Comparison of ENCODE assay signal across 14 mouse cellular contexts in genomic region chr19:22071701-22072100, GRCm38 (mm10).
A peak's percentile ranks its signal among the peaks of the same experiment; 100 is the strongest.
DNase-seq lines count a peak whose midpoint lies in the region; ATAC-seq and TF ChIP-seq lines count a peak whose summit lies in the region.
"Had no signal": no experiment of that assay in that cellular context is flagged by ENCODE, and none has a peak within 500 bp of the region (broad histone marks: within the 10 kb centered on the region; RNA-seq: fewer than 3 reads in every experiment).

No protein-coding gene starts in this region.

- 32% methylated on average over 3 of the region's 3 CpGs for WGBS in lung, adult 2 months
- 31% methylated on average over 3 of the region's 3 CpGs for WGBS in liver, postnatal 0 days (ENCODE audit: insufficient replicate concordance)

- no peaks in the 10 kb centered on the region for H3K9me3 ChIP-seq in G1E (replicated peaks)
- no peaks in the 10 kb centered on the region for H3K9me3 ChIP-seq in liver, postnatal 0 days (ENCODE audit: low read length)
- H3K9me3 ChIP-seq: heart, embryonic 10.5 days had no signal

- TF ChIP-seq EP300 in liver, postnatal 0 days (IDR thresholded peaks at IDR 0.05; ENCODE audit: low read depth) = no peak

- no peak overlapping the region for H3K4me3 ChIP-seq in lung, adult 2 months (replicated peaks; ENCODE audit: extremely low read depth, low read depth, low read length)
- no peak overlapping the region for H3K4me3 ChIP-seq in G1E (ENCODE audit: low read depth, low read length)
- H3K4me3 ChIP-seq in liver, postnatal 0 days (ENCODE audit: low read depth, low read length) = no peak overlapping the region
- H3K4me3 ChIP-seq: heart, embryonic 10.5 days had no signal

- TF ChIP-seq POLR2A in lung, adult 2 months (IDR thresholded peaks at IDR 0.05; ENCODE audit: borderline replicate concordance, extremely low read depth, low read depth, low read length) = no peak

- H3K4me1 ChIP-seq in lung, adult 2 months (ENCODE audit: control insufficient read depth, insufficient read depth, low read length) = no peaks in the 10 kb centered on the region
- no peaks in the 10 kb centered on the region for H3K4me1 ChIP-seq in G1E (ENCODE audit: insufficient read depth, low read depth, low read length)
- no peaks in the 10 kb centered on the region for H3K4me1 ChIP-seq in liver, postnatal 0 days (ENCODE audit: insufficient read depth)
- H3K4me1 ChIP-seq: heart, embryonic 10.5 days had no signal

- H3K4me2 ChIP-seq in liver, postnatal 0 days (ENCODE audit: low read depth, low read length) = no peak overlapping the region

- 0 out of 2 replicates have a peak, but pooled peaks have one; percentile 12 for TF ChIP-seq CTCF in lung, adult 2 months (IDR thresholded peaks at IDR 0.05; ENCODE audit: insufficient read depth, low read length)
- peak; percentile 50 for TF ChIP-seq CTCF in G1E (IDR thresholded peaks at IDR 0.05; ENCODE audit: low read depth, low read length)
- TF ChIP-seq CTCF in liver, postnatal 0 days (IDR thresholded peaks at IDR 0.05; ENCODE audit: low read depth) = peak; percentile 46; the same call in 1 of the 2 replicates

- DNase-seq in embryo, embryonic 9.5 days (ENCODE audit: extremely low spot score) = peak; percentile 3
- no peak for DNase-seq in embryo, embryonic 11 days
- no peak for DNase-seq in lung, adult 2 months
- no peak for DNase-seq in lung, postnatal 25 days (ENCODE audit: low spot score)
- peak; percentile 1 for DNase-seq in G1E (ENCODE audit: low spot score)
- no peak for DNase-seq in liver, postnatal 0 days
- DNase-seq in spleen, adult 12 weeks (ENCODE audit: low spot score) = no peak
- no peak for DNase-seq in yolk sac, embryonic 10.5 days (ENCODE audit: low spot score)
- DNase-seq: adrenal gland, adult 2 months; heart, postnatal 4 days; kidney, adult 2 months; lung, postnatal 14 days; right cerebral cortex, postnatal 14 days had no signal

- no peaks in the 10 kb centered on the region for H3K36me3 ChIP-seq in G1E (replicated peaks)
- H3K36me3 ChIP-seq in liver, postnatal 0 days (replicated peaks; ENCODE audit: insufficient read depth, low read length) = no peaks in the 10 kb centered on the region
- H3K36me3 ChIP-seq: heart, embryonic 10.5 days had no signal

- H3K9ac ChIP-seq in liver, postnatal 0 days (replicated peaks) = no peak overlapping the region

- H3K27me3 ChIP-seq in G1E (ENCODE audit: insufficient read depth, low read length) = peaks cover 8% of the 10 kb centered on the region; the same call in 1 of the 2 replicates
- no peaks in the 10 kb centered on the region for H3K27me3 ChIP-seq in liver, postnatal 0 days (ENCODE audit: insufficient read depth, low read length)

- no peak overlapping the region for H3K27ac ChIP-seq in liver, postnatal 0 days (ENCODE audit: low read depth)
- H3K27ac ChIP-seq: heart, embryonic 10.5 days had no signal

- no peak for ATAC-seq in G1E (ENCODE audit: extremely low read depth, insufficient number of reproducible peaks, low FRiP score, poor library complexity, severe bottlenecking)
- no peak for ATAC-seq in liver, postnatal 0 days

Comparison
In these comparisons a context has a peak if more than half of its experiments do, and no peak if none do; other contexts are left out.
1. DNase-seq: peak in embryo, embryonic 9.5 days (single experiment) and G1E (single experiment); none in embryo, embryonic 11 days (single experiment), lung, adult 2 months (single experiment), lung, postnatal 25 days (single experiment), liver, postnatal 0 days (single experiment), spleen, adult 12 weeks (single experiment) and yolk sac, embryonic 10.5 days (single experiment).
2. Peak in every context shown above with its lines, with median percentiles within 50 percentile points of each other: CTCF ChIP-seq.